Mouse (Mus musculus) heart, embryonic 16.5 days (tissue): ENCODE measurements at regions not wholly inside any gene's neighbourhood (a gene's known extent, or its start where the extent isn't known, plus 50 kb on each side); places are given as distances from the start of the nearest gene placed in this dataset.

Experiments used
- ATAC-seq: fragments of 200-750 bp; cut with Nextera tagmentation; replicated peaks from 2 replicates; pipeline ENCODE4 v1.8.0; 2017; ENCODE audit warnings: moderate number of reproducible peaks; ENCODE audit not compliant: insufficient read depth, low FRiP score; ENCODE audit errors: extremely low read depth
- H3K27ac ChIP-seq: fragments of 300-500 bp; sonication (generic); 2 replicates; pipeline ENCODE4 v1.5.1; 2014; ENCODE audit warnings: mild to moderate bottlenecking, low read length, control low read depth, moderate library complexity
- H3K27me3 ChIP-seq: fragments of 300-500 bp; sonication (generic); 2 replicates; pipeline ENCODE4 v1.6.1; 2014; ENCODE audit warnings: low read length, mixed read lengths; ENCODE audit not compliant: control insufficient read depth, insufficient read depth
- H3K36me3 ChIP-seq: fragments of 300-500 bp; sonication (generic); 2 replicates; pipeline ENCODE4 v1.6.1; 2014; ENCODE audit not compliant: control insufficient read depth, insufficient read depth
- H3K4me1 ChIP-seq: fragments of 300-500 bp; sonication (generic); 2 replicates; pipeline ENCODE4 v1.6.1; 2014; ENCODE audit warnings: low read length, mixed read lengths; ENCODE audit not compliant: control insufficient read depth, insufficient read depth
- H3K4me2 ChIP-seq: fragments of 300-500 bp; sonication (generic); 2 replicates; pipeline ENCODE4 v1.6.1; 2014; ENCODE audit warnings: low read depth, mild to moderate bottlenecking, control low read depth, low read length
- H3K4me3 ChIP-seq: fragments of 300-500 bp; sonication (generic); 2 replicates; pipeline ENCODE4 v1.5.1; 2014; ENCODE audit warnings: mild to moderate bottlenecking, control low read depth, low read length
- H3K9ac ChIP-seq: fragments of 300-500 bp; sonication (generic); 2 replicates; pipeline ENCODE4 v1.6.1; 2014; ENCODE audit warnings: low read length, control low read depth
- H3K9me3 ChIP-seq: fragments of 300-500 bp; sonication (generic); replicated peaks from 2 replicates; pipeline ENCODE4 v1.6.1; 2016; ENCODE audit warnings: low read length; ENCODE audit not compliant: control insufficient read depth
- WGBS: fragments of 180-500 bp; shearing (Covaris S2); extraction: QIAGEN DNeasy Blood & Tissue Kit; methylation state at CpG from one replicate; pipeline ENCODE4 v1.1.7; 2014; 5-methylcytosine and 5-hydroxymethylcytosine counted together

DNA sequence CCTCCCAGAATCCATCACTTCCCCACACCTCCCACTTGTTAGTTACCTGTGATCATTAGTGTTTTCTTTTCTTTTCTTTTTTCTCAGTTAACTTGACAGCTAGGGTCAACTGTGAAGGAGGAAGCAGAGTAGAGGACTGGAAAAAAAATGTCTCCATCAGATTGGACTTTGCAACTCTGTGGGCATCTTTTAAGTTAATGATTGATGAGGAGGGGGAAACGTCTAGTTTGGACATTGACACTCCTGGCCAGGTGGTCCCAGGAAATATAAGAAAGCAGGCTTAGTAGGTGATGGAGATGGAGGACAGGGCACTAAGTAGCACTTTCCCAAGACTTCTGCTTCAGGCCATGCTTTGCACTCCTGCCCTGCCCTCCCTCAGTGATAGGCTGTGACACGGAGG, 272.2 kb downstream of the Kcnrg start:
- WGBS = 55% methylated on average over 2 of the region's 2 CpGs
- ATAC-seq = no peak
- H3K4me2 ChIP-seq = no peak overlapping the region

DNA sequence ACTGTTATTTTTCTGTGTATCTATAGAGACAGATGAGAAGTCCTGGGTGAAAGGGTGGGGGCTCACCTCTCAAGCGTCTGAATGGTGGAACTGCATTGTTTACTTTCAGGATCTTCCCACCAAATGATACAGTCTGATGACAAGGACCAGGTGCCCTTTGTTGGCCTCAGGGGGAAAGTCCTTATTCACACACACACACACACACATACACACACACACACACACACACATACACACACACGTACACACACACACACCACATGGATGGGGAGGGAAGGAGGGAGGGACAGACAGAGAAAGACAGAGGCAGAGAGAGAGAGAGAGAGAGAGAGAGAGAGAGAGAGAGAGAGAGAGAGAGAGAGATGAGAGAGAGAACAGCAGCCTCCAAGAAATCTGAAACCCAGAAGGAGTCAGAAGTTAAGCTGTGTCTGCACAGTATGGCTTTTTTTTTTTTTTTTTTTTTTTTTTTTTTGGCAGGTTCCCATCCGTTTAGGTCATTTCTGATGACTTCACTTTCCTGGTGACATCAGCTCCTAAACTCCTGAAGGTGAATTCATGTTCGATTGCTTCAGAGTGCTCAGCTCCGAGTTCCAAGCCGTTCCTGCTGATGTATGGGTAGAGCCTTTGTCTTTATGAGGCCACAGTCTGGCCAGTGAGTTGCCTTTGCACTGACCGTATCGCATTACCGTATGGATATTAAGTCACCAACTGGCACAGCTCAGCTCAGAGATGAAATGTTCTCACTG, 273.4 kb downstream of the Kcnrg start:
- no peak for ATAC-seq
- no peak overlapping the region for H3K27ac ChIP-seq
- H3K27me3 ChIP-seq = no peaks in the 10 kb centered on the region
- H3K9me3 ChIP-seq = peaks cover 5% of the 10 kb centered on the region
- no peaks in the 10 kb centered on the region for H3K36me3 ChIP-seq
- H3K9ac ChIP-seq = no peak overlapping the region
- H3K4me1 ChIP-seq = no peaks in the 10 kb centered on the region; the same call in 1 of the 2 replicates
- H3K4me2 ChIP-seq = no peak overlapping the region
- 39% methylated on average over 9 of the region's 9 CpGs for WGBS
- no peak overlapping the region for H3K4me3 ChIP-seq

More for the DNA sequence above, 272.2 kb downstream of the Kcnrg start:
- Histone ChIP-seq H3K27me3 (no peaks in the 10 kb centered on the region), H3K9ac (no peak overlapping the region), H3K27ac (no peak overlapping the region), H3K36me3 (no peaks in the 10 kb centered on the region), H3K4me1 (no peaks in the 10 kb centered on the region; the same call in 1 of the 2 replicates), H3K4me3 (no peak overlapping the region), H3K9me3 (no peaks in the 10 kb centered on the region)

DNA sequence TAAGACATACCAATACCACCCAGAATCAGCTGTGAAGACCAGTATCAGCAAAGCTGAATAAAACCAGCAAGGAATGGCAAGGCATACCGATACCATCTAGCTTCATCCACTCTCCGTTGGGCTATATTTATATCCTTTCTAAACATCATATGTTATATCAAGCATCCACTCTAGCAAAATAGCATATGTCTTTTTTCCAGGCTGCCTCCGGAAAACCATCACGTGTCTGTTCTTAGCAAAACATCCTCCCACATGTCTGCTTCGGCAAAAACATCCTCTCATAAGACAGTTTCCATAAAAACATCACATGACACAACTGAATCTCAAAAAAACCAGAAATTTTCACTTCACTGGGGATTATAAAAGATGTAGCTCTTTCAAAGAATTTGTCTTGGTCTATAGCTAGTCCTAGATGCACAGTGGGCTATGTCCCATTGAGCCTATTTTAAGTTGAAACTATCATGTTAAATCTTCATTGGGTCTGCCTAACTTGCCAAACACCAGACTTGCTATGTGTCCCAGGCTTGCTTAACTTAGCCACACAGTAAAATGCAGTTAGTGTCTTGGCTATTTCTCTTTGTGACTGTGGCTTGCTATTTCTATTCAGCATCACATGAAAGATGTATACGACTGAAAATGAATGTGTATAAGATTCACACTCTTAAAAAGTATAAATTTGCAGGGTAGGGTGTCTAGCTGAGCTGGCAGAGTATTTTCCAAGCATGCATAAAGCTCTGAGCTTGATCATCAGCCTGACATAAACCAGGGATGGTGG, 278.2 kb downstream of the Kcnrg start:
- no peaks in the 10 kb centered on the region for H3K36me3 ChIP-seq
- H3K4me2 ChIP-seq = no peak overlapping the region
- WGBS = 68% methylated on average over 6 of the region's 6 CpGs
- no peaks in the 10 kb centered on the region; the same call in 1 of the 2 replicates for H3K4me1 ChIP-seq
- ATAC-seq = no peak
- H3K27ac ChIP-seq = no peak overlapping the region
- H3K4me3 ChIP-seq = no peak overlapping the region
- H3K27me3 ChIP-seq = no peaks in the 10 kb centered on the region
- peaks cover 5% of the 10 kb centered on the region for H3K9me3 ChIP-seq
- no peak overlapping the region for H3K9ac ChIP-seq

DNA sequence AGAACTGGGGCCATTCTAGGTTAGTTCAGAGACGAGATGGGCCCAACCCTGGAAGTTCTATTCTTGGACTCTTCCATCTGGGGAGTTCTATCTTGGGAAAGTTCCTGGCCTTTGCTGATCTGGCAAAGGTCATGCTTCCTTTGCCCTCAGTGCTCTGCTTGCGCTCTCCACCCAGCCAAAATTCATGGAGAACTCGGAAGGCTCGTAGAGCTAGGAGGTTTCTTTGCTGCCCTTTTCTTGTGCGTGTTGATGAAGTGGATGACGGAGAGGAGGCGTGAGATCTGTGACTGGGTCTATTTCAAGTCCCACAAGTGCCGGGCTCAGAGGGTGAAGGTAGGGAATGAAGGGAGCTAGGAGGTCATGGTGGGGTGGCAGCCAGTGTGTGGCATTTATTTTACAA, 282.4 kb downstream of the Kcnrg start:
- peaks cover 5% of the 10 kb centered on the region for H3K9me3 ChIP-seq
- H3K36me3 ChIP-seq = no peaks in the 10 kb centered on the region
- H3K27me3 ChIP-seq = no peaks in the 10 kb centered on the region
- no peak overlapping the region for H3K4me2 ChIP-seq
- no peaks in the 10 kb centered on the region for H3K4me1 ChIP-seq
- no peak overlapping the region for H3K27ac ChIP-seq
- 60% methylated on average over 8 of the region's 8 CpGs for WGBS
- H3K9ac ChIP-seq = no peak overlapping the region
- H3K4me3 ChIP-seq = no peak overlapping the region
- ATAC-seq = no peak

DNA sequence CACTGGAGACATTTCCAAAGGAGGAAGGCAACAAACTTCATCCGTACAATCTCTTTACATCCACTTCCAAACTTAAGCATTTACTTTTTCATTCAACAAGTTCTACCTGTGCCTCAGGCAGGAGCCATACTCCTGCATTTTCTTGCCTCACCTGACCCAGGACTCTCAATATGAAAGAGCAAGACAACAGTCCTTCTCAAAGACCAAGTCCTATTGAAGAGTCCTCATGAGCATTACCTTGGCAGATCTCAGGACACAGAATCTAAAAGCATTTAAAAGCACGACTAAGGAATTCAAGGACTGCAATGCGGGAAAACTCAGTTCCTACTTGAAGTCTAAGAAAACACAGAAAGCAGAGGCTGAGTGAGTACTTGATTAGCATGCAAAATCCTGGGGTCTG, 286.5 kb downstream of the Kcnrg start:
- no peaks in the 10 kb centered on the region for H3K36me3 ChIP-seq
- ATAC-seq = no peak
- no peaks in the 10 kb centered on the region for H3K27me3 ChIP-seq
- no peak overlapping the region for H3K27ac ChIP-seq
- H3K4me3 ChIP-seq = no peak overlapping the region
- WGBS = 71% methylated on average over 3 of the region's 3 CpGs
- H3K4me2 ChIP-seq = no peak overlapping the region
- H3K9ac ChIP-seq = no peak overlapping the region
- no peaks in the 10 kb centered on the region for H3K9me3 ChIP-seq
- no peaks in the 10 kb centered on the region for H3K4me1 ChIP-seq

DNA sequence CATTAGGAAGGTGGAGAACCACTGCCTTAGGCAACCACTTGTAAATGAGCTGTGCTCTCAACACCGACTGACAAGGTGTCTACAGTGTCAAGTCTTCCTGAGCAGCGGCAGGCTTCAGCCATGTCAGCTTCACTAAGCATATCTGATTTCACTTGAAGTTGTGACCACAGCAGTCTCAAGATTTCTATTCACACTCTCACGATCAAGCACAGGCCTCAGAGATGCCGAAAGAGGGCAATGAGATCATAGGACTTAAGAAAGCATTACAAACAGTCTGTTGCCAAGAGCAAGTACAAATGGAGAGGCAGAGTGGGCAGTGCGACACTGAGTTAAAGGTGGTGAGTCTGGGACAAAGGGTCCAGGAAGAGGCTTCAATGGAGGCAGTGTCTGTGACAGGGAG, 289.6 kb downstream of the Kcnrg start:
- peaks cover 2% of the 10 kb centered on the region; the same call in 1 of the 2 replicates for H3K9me3 ChIP-seq
- ATAC-seq = no peak
- H3K4me2 ChIP-seq = no peak overlapping the region
- no peak overlapping the region for H3K4me3 ChIP-seq
- H3K4me1 ChIP-seq = no peaks in the 10 kb centered on the region
- 39% methylated on average over 5 of the region's 5 CpGs for WGBS
- H3K36me3 ChIP-seq = no peaks in the 10 kb centered on the region
- no peak overlapping the region for H3K9ac ChIP-seq
- H3K27me3 ChIP-seq = no peaks in the 10 kb centered on the region
- H3K27ac ChIP-seq = no peak overlapping the region

DNA sequence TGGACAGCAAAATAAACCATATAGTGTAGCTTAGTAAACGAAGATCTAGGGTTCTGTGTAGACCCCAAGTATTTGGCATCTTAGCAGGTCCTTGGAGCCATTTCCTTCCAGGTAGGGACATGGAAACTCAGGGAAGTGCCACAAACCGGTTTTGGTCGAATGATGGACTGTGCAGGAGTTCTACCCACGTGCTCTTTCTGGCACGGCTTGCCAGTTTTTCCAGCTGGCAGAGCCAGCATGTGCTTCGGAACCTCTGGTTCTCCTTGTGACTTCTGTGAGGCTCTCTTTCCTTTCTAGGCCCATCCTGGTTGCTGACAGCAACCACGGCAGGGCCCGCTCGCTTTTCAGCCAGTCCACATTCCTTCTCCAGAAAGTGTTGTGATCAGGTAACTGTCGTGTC, 291.4 kb downstream of the Kcnrg start:
- no peak for ATAC-seq
- Histone ChIP-seq H3K4me3 (no peak overlapping the region), H3K9ac (no peak overlapping the region), H3K27ac (no peak overlapping the region), H3K4me1 (no peaks in the 10 kb centered on the region), H3K4me2 (no peak overlapping the region), H3K9me3 (peaks cover 4% of the 10 kb centered on the region; the same call in 1 of the 2 replicates), H3K36me3 (no peaks in the 10 kb centered on the region), H3K27me3 (no peaks in the 10 kb centered on the region)
- 80% methylated on average over 10 of the region's 10 CpGs for WGBS

DNA sequence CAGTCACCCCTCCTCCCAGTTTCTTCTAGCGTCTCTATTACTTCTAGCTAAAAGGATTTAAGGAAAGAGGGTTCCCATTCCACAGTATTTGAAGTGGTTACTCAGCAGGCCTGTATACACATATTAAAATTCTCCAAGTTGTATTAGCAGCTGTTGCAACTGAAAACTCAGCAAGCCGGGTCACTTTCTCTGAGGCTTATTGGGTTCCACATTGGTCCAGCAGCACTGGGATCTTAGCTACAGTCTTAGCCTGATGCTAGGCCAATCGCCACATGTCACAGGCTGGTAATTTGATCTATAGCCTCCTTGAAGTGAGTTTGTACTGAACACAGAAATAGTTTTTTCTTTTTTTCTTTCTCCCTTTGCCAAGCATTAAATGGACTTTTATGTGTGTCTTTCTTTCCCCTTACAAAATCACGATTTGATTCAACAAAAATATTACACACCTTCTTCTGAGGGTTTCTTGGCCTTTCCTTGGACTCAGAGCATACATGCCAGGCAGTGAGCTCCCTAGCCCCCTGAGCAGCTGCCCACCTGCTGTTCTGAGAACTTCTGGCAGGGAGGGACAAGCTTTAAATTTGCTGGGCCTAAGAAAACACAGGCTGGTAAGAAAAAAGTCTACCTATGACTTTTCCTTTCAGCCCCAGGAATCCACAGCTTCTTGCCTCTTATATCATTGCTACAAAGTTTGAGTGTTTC, 297.3 kb downstream of the Kcnrg start:
- ATAC-seq = no peak
- Histone ChIP-seq H3K9ac (no peak overlapping the region), H3K27ac (no peak overlapping the region)

DNA sequence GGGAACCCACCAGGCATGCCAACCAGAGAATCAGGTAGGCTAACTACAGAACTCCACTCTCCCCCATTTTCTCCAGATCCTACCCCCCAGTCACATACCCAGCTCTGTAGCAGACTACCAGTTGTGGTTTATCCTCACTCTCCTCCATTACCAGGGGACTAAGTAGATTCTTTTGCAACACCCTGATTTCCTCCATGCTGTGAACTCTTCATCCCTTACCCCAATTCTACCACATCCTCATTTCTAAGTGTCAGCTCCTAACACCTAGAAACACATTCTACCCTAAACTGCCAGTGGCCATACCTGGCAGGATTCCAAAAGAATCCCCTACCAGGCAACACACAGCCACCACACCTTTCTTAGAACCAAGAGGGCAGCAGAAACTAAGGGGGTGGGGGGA, 310.9 kb downstream of the Kcnrg start:
- Histone ChIP-seq H3K27ac (no peak overlapping the region), H3K36me3 (no peaks in the 10 kb centered on the region), H3K4me1 (no peaks in the 10 kb centered on the region), H3K9me3 (0 out of 2 replicates have a peak, but pooled peaks cover 5% of the 10 kb centered on the region), H3K4me2 (no peak overlapping the region), H3K4me3 (no peak overlapping the region), H3K9ac (no peak overlapping the region), H3K27me3 (no peaks in the 10 kb centered on the region)
- ATAC-seq = no peak

More for the DNA sequence above, 297.3 kb downstream of the Kcnrg start:
- Histone ChIP-seq H3K4me1 (no peaks in the 10 kb centered on the region), H3K9me3 (peaks cover 4% of the 10 kb centered on the region; the same call in 1 of the 2 replicates), H3K36me3 (no peaks in the 10 kb centered on the region), H3K4me2 (no peak overlapping the region), H3K27me3 (no peaks in the 10 kb centered on the region), H3K4me3 (no peak overlapping the region)
- WGBS = 66% methylated on average over 4 of the region's 4 CpGs
